Mouse (Mus musculus) small intestine, adult 10 weeks (tissue): ENCODE data around the gene Fam69b. TPM values are rescaled to one million over a fixed set of nuclear protein-coding genes. Genes with fewer than 3 reads are reported as not detected.

Experiments
- polyA plus RNA-seq: library from polyadenylated mRNA; stranded (reverse); fragments of 350-450 nt; fragmentation: Illumina TruSeq; extraction: RNeasy Lipid Tissue Mini Kit (QIAGEN cat#74804); gene quantifications from one replicate; pipeline ENCODE4 v1.2.3, GENCODE M21; 2014; ENCODE audit warnings: low replicate concordance

Fam69b gene
- not detected for polyA plus RNA-seq

GRCm38 (mm10) chr2:26627921-26628739 lies at the start of gene Fam69b:
Gene Fam69b (plus strand): TSS chr2:26628457.

GRCm38 (mm10) chr2:26579714-26580113 lies 48.5 kb upstream of the Fam69b start, which contains the start of gene Egfl7:
Gene Egfl7 (plus strand): TSS chr2:26580014.

GRCm38 (mm10) chr2:26586294-26587043 lies 41.8 kb upstream of the Fam69b start, which contains the start of gene Gm20532:
Gene Gm20532 (plus strand): TSS chr2:26586639.

GRCm38 (mm10) chr2:26603720-26604671 lies 24.3 kb upstream of the Fam69b start, which contains the start of gene Agpat2:
Gene Agpat2 (minus strand): TSS chr2:26604417.

GRCm38 (mm10) chr2:26671182-26671581 lies 42.9 kb downstream of the Fam69b start, which contains the start of gene Lcn4:
Gene Lcn4 (minus strand): TSS chr2:26671282.

Other genes with a start within 250 kb of the Fam69b start
- gene Snapc4, start 247.8 kb upstream of the Fam69b start, polyA plus RNA-seq, result 2.5 TPM
- 27.0 TPM for gene Entr1, start 239.1 kb upstream of the Fam69b start, polyA plus RNA-seq
- gene Pmpca, start 239.1 kb upstream of the Fam69b start, polyA plus RNA-seq, result 81.5 TPM
- 4.4 TPM for gene Inpp5e, start 219.3 kb upstream of the Fam69b start, polyA plus RNA-seq
- 58.1 TPM for gene Sec16a, start 183.2 kb upstream of the Fam69b start, polyA plus RNA-seq
- 1.1 TPM for gene Notch1, start 111.8 kb upstream of the Fam69b start, polyA plus RNA-seq
- gene Egfl7, start 48.4 kb upstream of the Fam69b start, polyA plus RNA-seq, result 1.0 TPM
- not detected for gene Gm20532, start 41.8 kb upstream of the Fam69b start, polyA plus RNA-seq
- gene Agpat2, start 24.0 kb upstream of the Fam69b start, polyA plus RNA-seq, result 3.9 TPM
- gene Lcn4, start 42.8 kb downstream of the Fam69b start, polyA plus RNA-seq, result not detected
- gene Abo, start 236.5 kb downstream of the Fam69b start, polyA plus RNA-seq, result not detected